Mouse (Mus musculus): ENCODE results near the gene Nos2. TPM values are rescaled to one million over a fixed set of nuclear protein-coding genes. Genes with fewer than 3 reads are reported as not detected.
"Not testable (repeated sequence)": the region's sequence is repeated elsewhere in the genome, so short reads cannot be mapped to it uniquely, and the experiment has no call there.

Nos2 gene
- polyA plus RNA-seq, 1 experiment from 2014 or later, result 0.93 TPM

- Histone ChIP-seq H3K9me3 (0 out of 2 replicates have a peak, but pooled peaks cover under 1% of the 10 kb centered on the region), H3K36me3 (no peaks in the 10 kb centered on the region), H3K27me3 (no peaks in the 10 kb centered on the region), H3K4me1 (no peaks in the 10 kb centered on the region), H3K27ac (replicated peaks) (no peak overlapping the region), H3K4me3 (no peak overlapping the region), H3K9ac (replicated peaks) (no peak overlapping the region), H3K4me2 (replicated peaks) (no peak overlapping the region)
- no peak for ATAC-seq (ENCODE audit: low FRiP score, low read depth)
- WGBS, result 86% methylated on average over 4 of the region's 4 CpGs
Observed at GRCm38 (mm10) chr11:79001871-79002270, 81.3 kb downstream of the Nos2 start.

DNA sequence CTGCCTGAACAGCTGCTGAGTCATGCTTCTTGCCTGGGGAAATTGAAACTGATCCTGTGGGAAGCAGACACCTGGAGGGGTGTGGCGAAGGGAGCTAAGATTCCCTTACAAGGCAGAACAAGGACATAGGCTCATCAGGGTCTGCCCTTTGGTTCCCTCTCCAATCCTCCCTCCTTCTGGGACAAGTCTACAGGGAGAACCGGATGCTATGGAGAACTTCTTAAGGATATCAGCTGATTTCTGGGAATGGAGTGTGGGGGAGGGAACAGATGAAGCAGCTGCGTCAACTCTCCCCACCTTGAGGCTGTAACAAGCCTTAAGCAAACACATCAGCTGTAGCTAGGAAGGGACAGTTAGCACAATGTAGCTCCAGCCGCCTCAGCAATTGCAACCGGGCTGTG is 82.0 kb downstream of the Nos2 start:
- 74% methylated on average over 5 of the region's 5 CpGs for WGBS
- H3K9ac ChIP-seq (replicated peaks), result no peak overlapping the region
- no peak overlapping the region for H3K4me3 ChIP-seq
- H3K4me1 ChIP-seq, result no peaks in the 10 kb centered on the region
- no peak overlapping the region for H3K4me2 ChIP-seq (replicated peaks)
- ATAC-seq (ENCODE audit: low FRiP score, low read depth), result no peak
- H3K27ac ChIP-seq (replicated peaks), result no peak overlapping the region
- no peaks in the 10 kb centered on the region for H3K36me3 ChIP-seq
- no peaks in the 10 kb centered on the region for H3K9me3 ChIP-seq
- H3K27me3 ChIP-seq, result no peaks in the 10 kb centered on the region

DNA sequence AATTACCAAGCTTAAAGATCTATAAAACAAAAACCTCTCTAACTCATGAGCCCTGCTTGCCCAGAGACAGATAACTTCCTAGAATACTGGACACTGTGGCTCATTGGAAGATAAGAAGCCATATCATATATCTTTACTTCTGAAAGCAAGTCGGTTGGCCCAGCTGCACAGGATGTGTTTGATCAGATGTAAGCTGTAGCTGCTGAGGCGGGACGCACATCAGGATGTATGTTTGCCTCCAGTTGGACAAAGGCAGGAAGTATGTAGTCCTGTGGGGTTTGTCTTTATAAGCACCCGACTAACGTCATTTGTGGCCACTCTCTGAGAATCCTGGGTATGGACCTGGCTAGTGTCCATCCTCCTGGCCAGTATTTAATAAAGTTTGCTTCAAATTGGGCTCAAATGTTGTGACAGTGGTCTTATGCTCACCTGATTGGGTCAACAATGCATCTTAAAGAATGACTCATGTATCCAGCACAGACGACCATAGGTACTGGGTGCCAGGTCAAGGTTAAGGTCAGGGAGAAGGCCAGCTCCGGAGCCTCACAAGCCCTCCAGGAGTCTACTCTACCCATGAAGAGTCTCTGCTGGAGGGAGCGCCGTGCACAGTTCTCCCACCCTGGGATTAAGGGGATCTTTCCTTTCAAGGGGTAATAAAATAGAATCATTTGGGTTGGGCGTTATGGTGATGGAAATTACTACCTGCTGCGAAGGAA is 82.6 kb downstream of the Nos2 start:
- Histone ChIP-seq H3K4me1 (no peaks in the 10 kb centered on the region), H3K27ac (replicated peaks) (no peak overlapping the region), H3K4me2 (replicated peaks) (no peak overlapping the region), H3K9me3 (no peaks in the 10 kb centered on the region), H3K27me3 (no peaks in the 10 kb centered on the region), H3K4me3 (no peak overlapping the region), H3K36me3 (no peaks in the 10 kb centered on the region), H3K9ac (replicated peaks) (no peak overlapping the region)
- 86% methylated on average over 11 of the region's 11 CpGs for WGBS
- no peak for ATAC-seq (ENCODE audit: low FRiP score, low read depth)

DNA sequence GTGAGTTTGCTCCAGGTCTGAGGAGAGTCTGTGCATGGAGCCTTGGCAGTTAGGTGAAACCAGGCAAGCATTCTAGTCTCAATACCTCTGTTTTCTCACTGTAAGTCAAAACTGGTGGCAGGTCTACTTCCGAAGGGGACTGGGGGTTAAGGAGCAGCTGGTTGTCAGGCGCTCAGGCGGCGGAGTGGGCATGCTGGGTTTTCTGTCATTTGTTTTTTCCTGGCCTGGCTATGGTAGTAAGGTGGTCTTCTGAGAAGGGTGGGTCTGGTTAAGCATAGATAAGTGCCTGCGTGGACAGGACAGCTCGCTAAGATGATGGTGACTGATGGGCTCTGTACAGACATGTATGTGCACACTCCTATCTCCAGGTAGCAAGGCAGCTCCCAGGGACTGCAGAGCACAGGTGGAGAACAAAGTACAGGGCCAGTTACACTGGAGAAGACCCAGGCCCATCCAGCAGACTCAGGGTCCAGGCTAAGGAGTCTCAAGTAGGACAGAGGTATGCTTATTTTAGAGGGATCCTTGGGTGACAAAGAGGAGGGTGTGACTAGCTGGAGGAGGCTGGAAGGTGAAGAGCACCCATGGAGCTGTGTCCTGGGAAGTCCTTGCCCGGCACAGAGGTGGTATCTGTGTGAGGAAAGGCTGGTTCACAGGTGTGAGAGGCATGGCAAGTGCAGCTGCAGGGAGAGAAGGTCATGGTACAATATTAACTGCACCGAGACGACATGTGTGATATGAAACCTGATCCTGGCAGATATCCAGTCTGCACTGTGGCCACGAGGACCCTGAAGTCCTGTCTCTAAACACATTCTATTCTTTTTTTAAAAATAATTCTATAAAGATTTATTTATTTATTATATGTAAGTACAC is 83.4 kb downstream of the Nos2 start:
- Histone ChIP-seq H3K9me3 (no peaks in the 10 kb centered on the region), H3K27ac (replicated peaks) (no peak overlapping the region), H3K27me3 (no peaks in the 10 kb centered on the region), H3K4me2 (replicated peaks) (no peak overlapping the region), H3K4me1 (no peaks in the 10 kb centered on the region), H3K4me3 (no peak overlapping the region), H3K9ac (replicated peaks) (no peak overlapping the region), H3K36me3 (no peaks in the 10 kb centered on the region)
- ATAC-seq (ENCODE audit: low FRiP score, low read depth), result no peak
- WGBS, result 89% methylated on average over 10 of the region's 10 CpGs

- H3K27ac ChIP-seq (replicated peaks), result no peak overlapping the region
- H3K9ac ChIP-seq (replicated peaks), result no peak overlapping the region
- H3K27me3 ChIP-seq, result no peaks in the 10 kb centered on the region
- H3K4me3 ChIP-seq, result no peak overlapping the region
- ATAC-seq (ENCODE audit: low FRiP score, low read depth), result no peak
- no peaks in the 10 kb centered on the region for H3K36me3 ChIP-seq
- H3K4me2 ChIP-seq (replicated peaks), result no peak overlapping the region
- H3K4me1 ChIP-seq, result no peaks in the 10 kb centered on the region
- 91% methylated on average over 14 of the region's 14 CpGs for WGBS
- no peaks in the 10 kb centered on the region for H3K9me3 ChIP-seq
Observed at GRCm38 (mm10) chr11:79005578-79006394, 85.2 kb downstream of the Nos2 start.

DNA sequence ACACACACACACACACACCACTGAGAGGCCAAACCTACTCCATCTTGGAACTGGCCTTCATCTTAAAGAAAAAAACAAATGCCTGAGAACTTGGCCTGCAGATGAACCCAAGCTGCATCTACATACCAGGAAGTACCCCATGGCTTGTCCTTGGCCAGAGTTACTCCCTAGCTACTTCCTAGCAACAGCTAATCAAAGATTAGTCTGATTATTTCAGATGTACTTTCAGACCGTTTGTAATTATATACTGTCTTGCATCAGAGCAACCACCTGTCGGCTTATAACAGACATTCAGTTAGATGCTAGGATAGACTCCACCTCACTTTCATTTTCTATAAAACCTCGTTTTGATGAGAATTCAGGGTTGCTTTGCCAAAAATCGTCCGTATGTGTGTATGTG is 85.8 kb downstream of the Nos2 start:
- Histone ChIP-seq H3K9ac (replicated peaks) (no peak overlapping the region), H3K4me1 (no peaks in the 10 kb centered on the region), H3K27me3 (no peaks in the 10 kb centered on the region), H3K4me2 (replicated peaks) (no peak overlapping the region), H3K4me3 (no peak overlapping the region), H3K27ac (replicated peaks) (no peak overlapping the region), H3K9me3 (no peaks in the 10 kb centered on the region), H3K36me3 (no peaks in the 10 kb centered on the region)
- 80% methylated on average over 5 of the region's 5 CpGs for WGBS
- no peak for ATAC-seq (ENCODE audit: low FRiP score, low read depth)

DNA sequence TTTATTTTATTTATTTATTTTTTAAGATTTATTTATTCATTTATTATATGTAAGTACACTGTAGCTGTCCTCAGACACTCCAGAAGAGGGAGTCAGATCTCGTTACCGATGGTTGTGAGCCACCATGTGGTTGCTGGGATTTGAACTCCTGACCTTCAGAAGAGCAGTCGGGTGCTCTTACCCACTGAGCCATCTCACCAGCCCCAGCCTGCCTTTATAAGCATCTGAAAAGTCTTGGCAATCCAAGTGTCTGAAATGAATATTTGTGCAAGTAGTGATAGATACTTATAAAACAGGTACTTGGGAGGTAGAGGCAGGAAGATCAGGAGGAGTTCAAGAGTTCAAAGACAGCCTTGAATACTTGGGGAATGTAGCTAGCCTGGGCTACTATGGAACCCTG is 86.8 kb downstream of the Nos2 start:
- H3K36me3 ChIP-seq; H3K4me1 ChIP-seq; H3K27ac ChIP-seq (replicated peaks); H3K4me2 ChIP-seq (replicated peaks); H3K9me3 ChIP-seq; ATAC-seq (ENCODE audit: low FRiP score, low read depth); H3K9ac ChIP-seq (replicated peaks); H3K27me3 ChIP-seq; H3K4me3 ChIP-seq: not testable (repeated sequence)
- 90% methylated on average over 3 of the region's 3 CpGs for WGBS

DNA sequence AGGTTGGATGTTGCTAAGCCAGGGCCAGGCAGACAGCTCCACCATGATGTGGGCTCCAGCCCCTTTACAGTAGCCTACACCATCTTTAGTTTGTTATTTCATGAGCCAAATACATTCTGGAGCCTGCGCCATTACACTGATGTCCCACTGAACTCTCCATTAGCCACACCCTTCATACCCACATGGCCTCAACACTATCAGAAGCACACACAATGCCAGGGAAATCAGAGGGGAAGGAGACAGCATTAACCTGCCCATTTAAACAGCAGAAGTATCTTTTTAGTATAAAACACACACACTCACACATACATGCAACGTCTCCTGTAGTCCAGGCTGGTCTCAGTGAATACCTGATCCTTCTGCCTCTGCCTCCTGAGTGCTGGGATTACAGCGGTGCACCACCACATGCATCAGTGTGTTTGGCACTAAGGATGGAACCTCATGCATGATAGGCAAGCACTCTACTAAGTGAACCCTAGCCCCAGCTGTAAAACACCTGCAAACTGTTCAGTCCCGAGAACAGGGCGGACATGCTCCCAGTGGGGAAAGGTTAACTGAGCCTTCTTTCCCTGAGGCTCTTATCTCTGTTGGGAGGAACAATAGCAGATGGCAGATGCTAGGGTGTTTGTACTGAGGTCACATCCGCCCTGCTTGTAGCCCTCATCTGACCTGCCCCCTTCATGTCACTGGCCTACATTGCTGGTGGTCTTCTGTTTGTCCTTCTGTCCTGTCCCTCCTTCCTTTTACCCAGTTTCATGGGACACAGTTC is 87.6 kb downstream of the Nos2 start:
- ATAC-seq (ENCODE audit: low FRiP score, low read depth), result no peak
- H3K9me3 ChIP-seq, result no peaks in the 10 kb centered on the region
- no peaks in the 10 kb centered on the region for H3K27me3 ChIP-seq
- no peaks in the 10 kb centered on the region for H3K36me3 ChIP-seq
- 72% methylated on average over 6 of the region's 6 CpGs for WGBS
- H3K4me2 ChIP-seq (replicated peaks), result no peak overlapping the region
- no peak overlapping the region for H3K9ac ChIP-seq (replicated peaks)
- no peak overlapping the region for H3K27ac ChIP-seq (replicated peaks)
- no peaks in the 10 kb centered on the region for H3K4me1 ChIP-seq
- H3K4me3 ChIP-seq, result no peak overlapping the region

DNA sequence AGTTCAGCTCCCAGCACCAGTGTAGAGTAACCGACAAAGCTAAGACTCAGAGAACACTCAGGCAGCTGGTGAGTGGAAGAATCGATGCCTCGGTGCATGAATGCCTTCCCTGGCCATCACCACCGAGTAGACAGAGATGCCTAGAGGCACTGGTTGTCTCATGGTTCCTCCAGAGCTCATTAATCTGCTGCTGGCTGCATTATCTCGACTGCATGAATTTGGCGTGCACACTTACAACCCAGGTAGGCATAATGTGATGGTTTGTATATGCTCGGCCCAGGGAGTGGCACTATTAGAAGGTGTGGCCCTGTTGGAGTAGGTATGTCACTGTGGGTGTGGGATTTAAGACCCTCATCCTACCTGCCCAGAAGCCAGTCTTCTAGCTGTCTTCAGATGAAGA is 88.3 kb downstream of the Nos2 start:
- Histone ChIP-seq H3K4me3 (no peak overlapping the region), H3K9me3 (no peaks in the 10 kb centered on the region), H3K27ac (replicated peaks) (no peak overlapping the region), H3K4me2 (replicated peaks) (no peak overlapping the region), H3K9ac (replicated peaks) (no peak overlapping the region), H3K4me1 (peaks cover 2% of the 10 kb centered on the region; the same call in 1 of the 2 replicates), H3K36me3 (no peaks in the 10 kb centered on the region), H3K27me3 (no peaks in the 10 kb centered on the region)
- no peak for ATAC-seq (ENCODE audit: low FRiP score, low read depth)
- WGBS, result 95% methylated on average over 7 of the region's 7 CpGs
